Mouse (Mus musculus) C2C12 (cell line): ENCODE results near the gene Ptpn12.

Source experiments
- CEBPB ChIP-seq: IDR thresholded peaks from one replicate; pipeline ENCODE4 v1.6.1; 2011; ENCODE audit warnings: low read depth, mild to moderate bottlenecking, control low read depth, moderate library complexity
- CTCF ChIP-seq: IDR thresholded peaks from one replicate; pipeline ENCODE4 v1.5.1; 2011; ENCODE audit not compliant: control insufficient read depth, insufficient read depth, insufficient read length
- FOSL1 ChIP-seq: IDR thresholded peaks from one replicate; pipeline ENCODE4 v1.8.0; 2011; ENCODE audit warnings: mild to moderate bottlenecking, low read length; ENCODE audit not compliant: poor library complexity, insufficient read depth, severe bottlenecking
- MAX ChIP-seq: IDR thresholded peaks from one replicate; pipeline ENCODE4 v1.6.1; 2011; ENCODE audit warnings: mild to moderate bottlenecking, control low read depth
- MYOD1 ChIP-seq: IDR thresholded peaks from one replicate; pipeline ENCODE4 v1.6.1; 2011; ENCODE audit warnings: low read depth; ENCODE audit not compliant: control insufficient read depth, insufficient read length
- MYOG ChIP-seq: IDR thresholded peaks from one replicate; pipeline ENCODE4 v1.6.1; 2011; ENCODE audit not compliant: control insufficient read depth, insufficient read length; ENCODE audit errors: extremely low read depth
- USF1 ChIP-seq: IDR thresholded peaks from one replicate; pipeline ENCODE4 v1.6.1; 2011; ENCODE audit warnings: low read depth, mild to moderate bottlenecking, control low read depth, moderate library complexity

DNA sequence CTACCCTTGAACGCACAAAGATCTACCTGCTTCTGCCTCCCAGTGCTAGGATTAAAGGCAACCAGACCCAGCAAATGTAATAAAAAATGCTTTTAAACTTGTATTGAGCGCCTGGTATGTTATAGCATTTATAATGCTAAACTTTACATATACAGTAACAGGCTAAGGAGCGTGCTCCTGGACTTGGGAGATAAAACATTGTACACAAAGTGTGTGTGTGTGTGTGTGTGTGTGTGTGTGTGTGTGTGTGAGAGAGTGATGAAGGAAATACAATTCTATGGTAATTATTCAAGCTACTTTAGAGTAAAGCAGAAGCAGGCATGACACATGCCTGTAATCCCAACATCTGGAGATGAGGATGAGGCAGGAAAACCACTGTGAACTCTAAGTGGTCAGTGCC is 99.4 kb downstream of the Ptpn12 start, which contains the start of gene Rsbn1l:
- TF ChIP-seq CTCF (no peak), MYOG (no peak), MAX (no peak), USF1 (no peak), CEBPB (no peak), MYOD1 (no peak), FOSL1 (no peak)
